Mouse (Mus musculus) stomach, embryonic 14.5 days (tissue): ENCODE measurements at regions not wholly inside any gene's neighbourhood (a gene's known extent, or its start where the extent isn't known, plus 50 kb on each side); places are given as distances from the start of the nearest gene placed in this dataset.

Experiments
- ATAC-seq: fragments of 200-750 bp; cut with Nextera tagmentation; 2 replicates; pipeline ENCODE4 v1.8.0; 2017; ENCODE audit warnings: low read depth, moderate TSS enrichment; ENCODE audit not compliant: insufficient number of reproducible peaks, insufficient read depth, low FRiP score
- H3K27ac ChIP-seq: fragments of 300-500 bp; sonication (generic); 2 replicates; pipeline ENCODE4 v1.5.1; 2014; ENCODE audit warnings: mild to moderate bottlenecking, low read length, moderate library complexity, mixed read lengths
- H3K27me3 ChIP-seq: fragments of 300-500 bp; sonication (generic); 2 replicates; pipeline ENCODE4 v1.6.1; 2014; ENCODE audit warnings: low read length, control low read depth, mixed read lengths; ENCODE audit not compliant: control insufficient read depth, insufficient read depth
- H3K36me3 ChIP-seq: fragments of 300-500 bp; sonication (generic); 2 replicates; pipeline ENCODE4 v1.6.1; 2014; ENCODE audit warnings: mild to moderate bottlenecking, control low read depth, low read length, moderate library complexity, mixed read lengths; ENCODE audit not compliant: control insufficient read depth, insufficient read depth
- H3K4me1 ChIP-seq: fragments of 300-500 bp; sonication (generic); 2 replicates; pipeline ENCODE4 v1.6.1; 2014; ENCODE audit warnings: low read length, control low read depth, mixed read lengths; ENCODE audit not compliant: control insufficient read depth, insufficient read depth
- H3K4me2 ChIP-seq: fragments of 300-500 bp; sonication (generic); replicated peaks from 2 replicates; pipeline ENCODE4 v1.6.1; 2014; ENCODE audit warnings: low read depth, low read length, control low read depth
- H3K4me3 ChIP-seq: fragments of 300-500 bp; sonication (generic); 2 replicates; pipeline ENCODE4 v1.5.1; 2014; ENCODE audit warnings: low read depth, low read length, control low read depth
- H3K9ac ChIP-seq: fragments of 300-500 bp; sonication (generic); replicated peaks from 2 replicates; pipeline ENCODE4 v1.6.1; 2014; ENCODE audit warnings: low read depth, mild to moderate bottlenecking, control low read depth, low read length, moderate library complexity, mixed read lengths
- H3K9me3 ChIP-seq: fragments of 300-500 bp; sonication (generic); 2 replicates; pipeline ENCODE4 v1.6.1; 2016; ENCODE audit warnings: low read depth, low read length, control low read depth; ENCODE audit not compliant: control insufficient read depth
- WGBS: fragments of 180-500 bp; shearing (Covaris S2); extraction: QIAGEN DNeasy Blood & Tissue Kit; methylation state at CpG from one replicate; pipeline ENCODE4 v1.1.7; 2014; 5-methylcytosine and 5-hydroxymethylcytosine counted together

DNA sequence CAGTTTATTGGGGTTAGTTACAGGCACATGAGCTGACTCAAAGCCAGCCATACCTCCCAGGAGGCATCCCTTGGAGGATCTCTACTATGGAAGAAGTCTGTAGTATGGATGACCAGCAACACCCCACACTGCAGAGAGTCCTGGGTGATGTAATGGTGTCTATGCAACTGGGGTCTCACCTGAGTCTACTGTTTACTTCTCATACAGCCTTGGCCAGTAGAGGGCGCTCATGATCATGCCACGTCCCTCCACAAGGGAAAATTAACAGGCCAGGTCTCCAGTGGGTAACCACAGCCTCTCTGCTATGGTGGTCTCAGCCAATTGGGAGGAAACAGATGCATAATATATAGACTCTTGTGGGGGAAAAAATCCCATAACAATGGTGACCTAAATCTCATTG, 111.7 kb downstream of the Cdh26 start:
- no peaks in the 10 kb centered on the region for H3K9me3 ChIP-seq
- no peak overlapping the region for H3K9ac ChIP-seq
- H3K27me3 ChIP-seq, result no peaks in the 10 kb centered on the region
- H3K27ac ChIP-seq, result no peak overlapping the region
- 20% methylated on average over 2 of the region's 2 CpGs for WGBS
- no peaks in the 10 kb centered on the region for H3K36me3 ChIP-seq
- no peak overlapping the region for H3K4me3 ChIP-seq
- ATAC-seq, result no peak
- no peaks in the 10 kb centered on the region for H3K4me1 ChIP-seq
- H3K4me2 ChIP-seq, result no peak overlapping the region

DNA sequence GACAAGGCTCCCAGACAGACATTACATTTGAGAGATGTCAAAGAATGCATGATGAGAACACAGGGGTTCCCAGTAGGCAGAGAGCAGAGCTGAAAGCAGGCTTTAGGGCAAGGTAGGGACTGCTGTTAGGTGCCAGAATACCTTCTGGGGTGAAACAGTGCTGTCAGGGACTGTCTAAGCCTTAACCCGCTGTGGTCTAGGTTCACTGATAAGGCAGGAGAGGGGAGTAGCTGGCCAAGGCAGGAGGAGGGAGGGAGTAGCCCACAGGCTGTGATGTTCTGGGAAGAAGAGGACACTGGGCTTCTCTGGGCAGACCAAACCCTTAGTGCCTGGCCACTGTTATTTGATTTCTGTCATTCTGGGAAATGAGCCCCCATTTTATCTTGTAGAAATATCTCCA, 114.1 kb downstream of the Cdh26 start:
- Histone ChIP-seq H3K27me3 (no peaks in the 10 kb centered on the region), H3K4me2 (no peak overlapping the region), H3K9me3 (no peaks in the 10 kb centered on the region), H3K4me1 (no peaks in the 10 kb centered on the region), H3K36me3 (no peaks in the 10 kb centered on the region), H3K9ac (no peak overlapping the region), H3K4me3 (no peak overlapping the region), H3K27ac (no peak overlapping the region)
- no peak for ATAC-seq
- 62% methylated on average over 1 of the region's 1 CpGs for WGBS

DNA sequence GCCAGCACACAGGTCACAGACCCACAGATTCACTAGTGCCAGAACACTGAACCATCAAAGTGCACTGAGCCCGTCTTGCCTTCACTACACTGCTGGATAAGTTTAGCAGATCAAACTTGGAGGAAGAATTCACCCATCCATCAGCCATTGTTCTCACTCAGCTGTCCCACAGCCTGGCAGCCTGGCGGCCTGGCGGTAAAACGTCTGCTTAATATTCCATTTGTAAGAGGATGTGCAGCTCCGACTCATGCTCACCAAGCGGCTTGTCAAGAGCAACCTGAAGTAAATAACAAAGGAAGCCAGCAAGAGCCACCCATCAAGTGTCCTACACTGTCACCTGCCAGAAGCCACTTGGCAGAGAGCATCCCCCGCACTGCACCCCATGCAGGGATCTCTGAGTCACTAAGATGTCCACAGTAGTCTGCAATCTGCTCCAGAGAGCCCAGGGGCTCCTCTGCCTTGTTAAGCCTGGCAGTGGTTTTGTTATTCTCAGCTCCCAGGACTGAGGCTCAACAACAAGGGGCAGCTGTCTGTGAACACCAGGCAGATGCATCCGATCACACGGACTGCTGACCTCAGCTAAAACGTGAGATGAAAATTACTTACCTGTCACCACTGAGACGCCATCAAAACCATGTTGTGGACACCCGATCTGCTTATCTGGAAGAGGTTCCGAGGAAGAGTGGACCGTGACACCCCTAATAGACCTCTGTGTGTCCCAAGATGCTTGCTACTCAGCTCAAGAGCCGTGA, 115.4 kb downstream of the Cdh26 start:
- 75% methylated on average over 15 of the region's 15 CpGs for WGBS
- Histone ChIP-seq H3K9me3 (no peaks in the 10 kb centered on the region), H3K27me3 (no peaks in the 10 kb centered on the region), H3K4me3 (no peak overlapping the region), H3K27ac (no peak overlapping the region), H3K4me2 (no peak overlapping the region), H3K9ac (no peak overlapping the region), H3K4me1 (no peaks in the 10 kb centered on the region), H3K36me3 (no peaks in the 10 kb centered on the region)
- ATAC-seq, result no peak

DNA sequence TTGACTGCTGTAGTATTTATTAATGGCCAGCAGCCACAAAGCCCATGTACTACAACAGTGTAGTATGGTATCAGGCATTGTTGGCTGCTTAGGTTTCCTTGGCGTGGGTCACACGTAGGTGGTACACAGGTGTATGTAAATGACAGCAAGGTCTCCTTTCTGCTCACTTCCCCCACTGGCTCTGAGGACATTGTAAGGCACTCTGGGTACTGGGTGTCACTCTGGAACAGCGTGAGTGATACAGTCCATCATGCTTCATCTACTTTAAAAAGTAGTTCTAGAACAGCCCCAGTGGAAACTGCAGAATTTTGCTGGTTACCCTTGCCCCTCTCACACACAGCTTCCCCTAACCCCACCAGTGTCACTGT, 116.0 kb downstream of the Cdh26 start:
- no peak for ATAC-seq
- Histone ChIP-seq H3K27me3 (no peaks in the 10 kb centered on the region), H3K4me2 (no peak overlapping the region), H3K36me3 (no peaks in the 10 kb centered on the region), H3K4me3 (no peak overlapping the region), H3K27ac (no peak overlapping the region), H3K9me3 (no peaks in the 10 kb centered on the region), H3K9ac (no peak overlapping the region), H3K4me1 (no peaks in the 10 kb centered on the region)
- WGBS, result 84% methylated on average over 3 of the region's 3 CpGs

DNA sequence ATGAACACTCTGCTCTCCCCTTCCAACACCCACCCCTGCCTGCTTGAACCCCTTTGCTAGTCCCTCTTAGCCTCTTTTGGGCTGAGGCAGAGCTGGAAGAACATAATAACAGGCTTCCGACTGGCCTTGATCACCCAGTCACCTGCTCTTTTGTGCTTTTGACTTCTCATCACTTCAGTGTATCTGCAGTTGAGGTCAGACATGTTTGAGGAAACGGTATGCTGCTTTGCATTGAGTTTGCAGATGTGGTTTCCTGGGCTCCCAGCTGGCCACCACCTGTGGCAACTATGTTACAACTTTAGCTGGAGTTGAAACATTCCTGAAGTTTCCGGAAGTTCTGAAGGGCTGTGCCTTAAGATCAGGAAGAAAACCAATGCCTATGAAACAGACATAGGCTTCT, 116.6 kb downstream of the Cdh26 start:
- no peaks in the 10 kb centered on the region for H3K27me3 ChIP-seq
- no peak for ATAC-seq
- H3K36me3 ChIP-seq, result no peaks in the 10 kb centered on the region
- H3K4me3 ChIP-seq, result no peak overlapping the region
- H3K4me1 ChIP-seq, result no peaks in the 10 kb centered on the region
- 55% methylated on average over 3 of the region's 3 CpGs for WGBS
- no peaks in the 10 kb centered on the region for H3K9me3 ChIP-seq
- H3K4me2 ChIP-seq, result no peak overlapping the region
- no peak overlapping the region for H3K27ac ChIP-seq
- H3K9ac ChIP-seq, result no peak overlapping the region

DNA sequence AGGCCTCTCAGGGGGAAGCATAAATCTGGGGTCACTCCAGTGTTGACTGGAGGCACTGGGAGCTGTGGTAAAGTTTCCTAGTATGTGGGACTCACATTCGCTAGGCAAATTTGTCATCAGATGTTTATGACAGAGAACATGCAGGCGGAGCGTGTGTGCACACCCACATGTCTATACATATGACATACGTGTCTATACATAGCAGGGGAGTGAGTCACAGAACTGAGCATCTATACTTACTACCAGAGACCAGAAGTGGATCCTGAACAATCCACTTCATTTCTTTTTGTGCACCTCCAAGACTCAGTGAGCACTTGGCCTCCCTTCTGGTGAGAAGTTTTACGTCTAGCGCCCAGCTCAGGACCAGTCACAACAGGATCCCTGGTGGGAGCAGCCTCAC, 118.6 kb downstream of the Cdh26 start:
- ATAC-seq, result no peak
- Histone ChIP-seq H3K27ac (no peak overlapping the region), H3K4me1 (no peaks in the 10 kb centered on the region), H3K36me3 (no peaks in the 10 kb centered on the region), H3K27me3 (no peaks in the 10 kb centered on the region), H3K4me3 (no peak overlapping the region), H3K4me2 (no peak overlapping the region), H3K9ac (no peak overlapping the region), H3K9me3 (no peaks in the 10 kb centered on the region)
- WGBS, result 81% methylated on average over 6 of the region's 6 CpGs

DNA sequence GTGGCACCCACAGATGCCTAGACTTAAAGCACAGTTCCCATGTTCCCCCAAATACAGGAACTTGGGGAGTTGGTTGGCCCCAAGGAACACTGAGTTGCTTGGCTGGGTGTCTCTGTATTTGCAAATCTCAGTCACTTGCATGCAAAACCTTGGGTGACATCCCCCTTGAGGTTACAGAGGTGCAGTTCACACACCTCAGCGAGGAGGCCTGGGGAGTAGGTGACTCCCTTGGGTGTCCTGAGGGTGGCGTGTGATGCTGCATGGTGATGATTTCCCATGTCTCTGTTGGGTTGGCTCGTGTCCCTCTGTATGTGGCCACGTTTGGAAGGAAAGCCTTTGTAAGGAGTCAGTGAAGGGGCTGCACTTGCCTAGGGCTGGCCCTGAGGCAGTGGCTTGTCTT, 123.4 kb downstream of the Cdh26 start:
- Histone ChIP-seq H3K27me3 (no peaks in the 10 kb centered on the region), H3K4me1 (no peaks in the 10 kb centered on the region), H3K4me2 (no peak overlapping the region), H3K4me3 (no peak overlapping the region), H3K27ac (no peak overlapping the region), H3K9ac (no peak overlapping the region), H3K9me3 (no peaks in the 10 kb centered on the region), H3K36me3 (no peaks in the 10 kb centered on the region)
- no peak for ATAC-seq
- WGBS, result 81% methylated on average over 4 of the region's 4 CpGs

DNA sequence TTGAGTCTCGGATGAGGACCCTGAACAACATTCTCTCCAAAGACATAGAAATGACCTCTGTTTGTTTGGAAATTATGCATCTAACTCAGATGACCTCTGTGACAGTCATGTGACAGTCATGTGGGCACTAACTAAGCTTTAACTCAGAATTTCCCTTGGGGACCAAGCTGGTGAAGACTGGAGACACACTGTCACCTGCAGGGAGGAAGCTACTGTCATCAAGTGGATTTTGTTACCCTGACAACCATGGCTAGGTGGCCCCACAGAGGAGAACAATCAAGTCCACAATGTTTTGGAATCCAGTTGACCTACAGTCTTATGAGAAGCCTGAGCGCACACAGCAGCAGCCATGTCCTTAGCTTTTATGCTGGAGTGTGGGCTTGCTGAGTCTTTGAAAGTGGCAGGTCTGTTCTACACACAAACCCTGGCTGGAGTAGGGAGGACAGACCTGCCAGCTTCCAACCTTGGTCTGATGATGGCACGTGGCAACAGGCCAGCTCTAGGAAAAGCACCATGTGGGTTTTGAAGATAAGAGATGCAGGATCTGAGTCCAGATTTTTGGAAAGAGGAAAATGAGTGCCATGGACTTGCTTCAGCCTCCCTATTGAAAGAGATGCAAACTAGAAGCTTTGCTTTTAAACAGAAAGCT, 125.5 kb downstream of the Cdh26 start:
- H3K9me3 ChIP-seq, result no peaks in the 10 kb centered on the region
- no peak overlapping the region for H3K4me2 ChIP-seq
- no peak overlapping the region for H3K4me3 ChIP-seq
- H3K27me3 ChIP-seq, result no peaks in the 10 kb centered on the region
- H3K4me1 ChIP-seq, result no peaks in the 10 kb centered on the region
- no peaks in the 10 kb centered on the region for H3K36me3 ChIP-seq
- H3K27ac ChIP-seq, result no peak overlapping the region
- H3K9ac ChIP-seq, result no peak overlapping the region
- 88% methylated on average over 3 of the region's 3 CpGs for WGBS
- no peak for ATAC-seq

DNA sequence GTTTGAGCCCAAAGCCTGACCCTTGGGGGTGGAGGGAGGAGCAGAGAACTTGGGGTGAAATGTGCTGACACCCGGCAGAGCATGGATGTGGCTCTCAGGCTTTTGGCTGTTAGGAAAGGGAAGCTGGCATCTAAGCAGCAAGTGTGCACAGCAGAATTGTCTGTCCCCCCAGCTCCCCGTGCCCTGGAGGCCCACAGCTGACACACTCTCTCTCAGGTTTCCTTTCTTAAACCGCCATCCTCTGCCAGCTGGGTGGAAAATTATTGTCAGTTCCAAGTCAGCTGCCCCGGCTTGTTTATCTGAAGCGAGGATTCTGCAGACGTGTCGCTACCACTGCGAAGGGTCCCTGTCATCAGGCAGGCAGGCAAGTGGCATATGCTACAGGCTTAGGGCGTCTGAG, 127.6 kb downstream of the Cdh26 start:
- no peaks in the 10 kb centered on the region for H3K4me1 ChIP-seq
- no peak overlapping the region for H3K4me2 ChIP-seq
- H3K36me3 ChIP-seq, result no peaks in the 10 kb centered on the region
- H3K9me3 ChIP-seq, result no peaks in the 10 kb centered on the region
- ATAC-seq, result no peak
- H3K27ac ChIP-seq, result no peak overlapping the region
- H3K9ac ChIP-seq, result no peak overlapping the region
- H3K27me3 ChIP-seq, result no peaks in the 10 kb centered on the region
- WGBS, result 47% methylated on average over 9 of the region's 9 CpGs
- H3K4me3 ChIP-seq, result no peak overlapping the region
